Mouse (Mus musculus) layer of hippocampus, postnatal 25 days (tissue): Measurements from ENCODE around the gene Casq1. TPM values are rescaled to one million over a fixed set of nuclear protein-coding genes. Genes with fewer than 3 reads are reported as not detected.
A peak's percentile ranks its signal among the peaks of the same experiment; 100 is the strongest.

Source experiments
- DNase-seq, 2 experiments: peaks; one replicate each; pipeline ENCODE4 v3.0.0; 2022; ENCODE audit warnings: mixed read lengths in 2 of 2, low spot score in 1 of 2; ENCODE audit errors: extremely low spot score in 1 of 2
- total RNA-seq, 2 experiments: library from RNA; stranded (reverse); gene quantifications; 2 replicates each; pipeline ENCODE4 v1.2.3; 2021

The Casq1 gene
- total RNA-seq, 2 experiments from 2014 or later: 0.49 to 0.52 TPM

DNA sequence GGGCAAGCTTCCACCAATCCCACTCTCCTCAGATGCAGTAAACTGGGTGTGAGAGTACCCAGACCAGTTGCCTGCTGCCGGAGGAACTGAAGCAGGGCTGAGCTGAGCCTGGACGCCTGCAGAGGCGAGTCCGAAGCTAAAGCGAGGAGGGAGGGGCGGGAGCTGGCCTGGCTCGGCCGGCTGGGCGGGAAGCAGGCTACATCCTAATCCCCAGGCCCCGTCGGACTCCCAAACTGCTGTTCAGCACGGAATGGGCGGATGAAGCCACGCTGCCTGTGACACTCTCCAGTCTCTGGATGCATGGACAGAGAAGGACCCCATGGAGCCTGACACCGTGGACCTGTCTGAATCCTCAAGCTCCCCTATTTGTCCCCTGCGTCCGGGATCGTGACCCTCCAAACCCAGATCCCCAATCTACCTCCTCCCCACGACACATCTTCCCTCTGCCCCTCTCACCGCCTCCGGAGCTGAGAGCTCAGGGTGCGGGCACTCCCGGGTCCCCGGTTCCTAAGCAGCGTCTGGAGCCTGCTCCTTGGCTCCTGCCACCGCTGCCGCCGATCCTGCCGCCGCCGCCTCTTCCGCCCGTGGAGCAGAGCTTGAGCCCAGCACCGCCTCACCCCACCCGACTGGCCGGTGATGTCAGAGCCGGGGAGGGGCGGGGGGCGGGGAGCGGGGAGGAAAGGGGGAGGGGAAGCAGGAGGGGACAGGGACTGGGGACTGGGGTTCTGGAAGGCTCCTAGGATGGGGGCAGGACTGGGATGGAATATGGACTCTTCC, 13.3 kb downstream of the Casq1 start, which contains the start of gene Pea15a:
Gene Pea15a (minus strand): TSS at position 664 of the 777 bp plus-strand sequence.
- peak; percentile 75 for DNase-seq

DNA sequence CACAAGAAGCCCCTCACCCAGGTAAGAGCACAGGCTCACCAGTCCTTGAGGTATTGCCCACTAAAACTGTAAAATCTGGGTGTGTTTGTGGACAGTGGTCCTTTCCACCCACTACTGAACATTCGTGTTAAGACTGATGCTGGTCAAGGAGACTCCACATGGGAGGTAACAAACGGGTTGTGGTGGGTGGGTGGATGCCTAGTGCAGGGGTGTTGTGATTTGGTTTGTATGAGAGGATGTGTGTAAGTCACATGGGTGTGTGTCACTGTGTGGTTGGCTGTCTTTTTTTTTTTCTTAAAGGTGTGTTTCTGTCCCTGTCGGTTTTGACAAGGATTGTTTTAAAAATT, 14.0 kb downstream of the Casq1 start:
- no peak for DNase-seq

DNA sequence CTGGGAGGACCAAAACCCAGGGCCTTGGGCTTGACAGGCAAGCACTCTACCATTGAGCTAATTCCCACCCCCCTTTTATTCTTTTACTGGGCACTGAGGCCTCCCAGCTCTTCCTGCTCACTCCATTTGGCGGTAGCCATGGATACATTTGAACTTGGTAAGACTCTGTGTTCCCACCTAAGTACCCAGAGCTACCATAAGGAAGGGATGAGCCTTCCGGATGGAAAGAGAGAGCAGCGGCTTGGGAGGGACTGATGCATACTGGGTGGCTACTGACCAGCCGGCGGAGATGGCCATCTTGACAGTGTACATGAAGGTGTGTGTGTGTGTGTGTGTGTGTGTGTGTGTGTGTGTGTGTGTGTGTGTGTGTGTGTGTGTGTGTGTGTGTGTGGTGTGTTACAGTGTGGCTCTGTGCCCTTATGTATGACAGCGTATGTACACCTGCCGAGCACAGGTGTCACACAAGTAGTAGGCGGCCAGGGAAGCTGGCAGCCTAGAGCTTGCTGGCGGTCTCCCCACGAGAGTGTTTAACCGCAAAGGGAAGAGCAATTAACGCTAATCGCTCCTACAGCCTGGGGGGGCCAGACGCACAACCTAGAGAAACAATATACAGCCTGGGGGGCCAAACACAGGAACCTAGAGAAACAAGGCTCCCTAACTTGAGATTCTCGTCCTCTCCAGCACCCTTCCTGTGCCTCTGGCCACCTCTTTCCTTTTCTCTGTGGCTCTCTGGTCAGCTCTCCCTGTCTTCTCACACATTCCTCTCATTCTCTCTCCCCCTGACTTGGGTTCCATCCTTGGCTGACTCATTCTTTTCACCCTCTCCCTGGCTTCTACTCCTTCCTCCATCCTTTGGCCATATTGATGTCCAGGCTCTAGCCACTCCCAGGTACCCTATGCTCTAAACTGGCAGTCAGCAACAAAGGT, 14.6 kb downstream of the Casq1 start:
- no peak for DNase-seq

DNA sequence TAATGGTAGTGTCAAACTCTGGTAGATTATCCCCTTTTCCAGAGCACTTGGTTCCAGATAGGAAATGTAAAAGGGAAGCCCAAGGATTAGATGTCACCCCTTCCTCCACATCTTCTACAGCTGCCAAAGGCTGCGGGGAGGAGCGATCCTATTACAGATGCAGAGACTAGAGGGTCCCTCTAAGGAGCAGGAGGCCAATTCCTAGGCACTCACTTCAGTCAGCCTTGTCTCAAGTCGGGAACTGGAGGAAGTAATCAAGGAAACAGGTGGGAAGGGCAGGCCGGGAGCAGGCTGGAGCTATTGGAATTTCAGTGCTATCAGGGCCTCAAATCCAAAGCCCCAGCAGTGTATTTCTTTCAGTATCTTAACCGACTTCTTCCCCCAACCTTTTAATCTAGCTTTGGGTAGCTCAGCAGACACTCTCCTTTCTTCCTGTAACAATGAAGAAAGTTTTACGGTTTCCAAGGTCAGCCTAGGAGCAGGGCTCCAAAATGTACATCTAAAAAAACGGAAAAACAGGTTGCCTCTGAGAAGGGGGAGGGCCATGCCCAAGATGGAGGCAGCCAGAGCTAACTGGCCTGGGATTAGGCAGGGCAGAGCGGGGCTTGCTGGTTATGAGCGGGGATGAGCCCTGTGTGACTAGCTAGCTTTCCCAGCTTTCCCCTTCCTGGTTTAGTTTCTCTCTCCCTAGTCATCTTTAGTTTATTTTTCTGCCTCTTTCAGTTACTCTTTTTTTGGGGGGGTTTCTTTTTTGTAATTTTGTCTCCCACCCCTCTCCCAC, 15.4 kb downstream of the Casq1 start:
- DNase-seq: no peak

DNA sequence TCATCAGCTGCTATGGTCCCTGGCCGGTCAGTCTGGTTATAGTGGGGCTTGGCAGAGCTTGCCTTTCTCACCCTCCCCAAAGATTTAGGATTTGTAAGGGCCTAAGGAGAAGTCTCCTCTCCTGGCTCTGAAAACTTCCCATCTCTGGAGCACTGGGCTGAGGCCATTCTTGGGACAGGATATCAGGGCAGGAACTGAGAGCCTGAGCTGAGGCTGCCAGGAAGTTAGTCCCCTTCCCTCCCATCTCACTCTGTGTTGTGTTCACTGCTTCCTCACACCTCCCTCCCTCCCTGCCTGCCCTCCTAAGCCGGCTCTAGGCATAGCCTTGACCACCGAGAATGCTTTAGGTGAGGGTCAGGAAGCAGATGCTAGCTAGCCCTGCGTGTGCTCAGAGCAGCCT, 16.1 kb downstream of the Casq1 start:
- DNase-seq: no peak

DNA sequence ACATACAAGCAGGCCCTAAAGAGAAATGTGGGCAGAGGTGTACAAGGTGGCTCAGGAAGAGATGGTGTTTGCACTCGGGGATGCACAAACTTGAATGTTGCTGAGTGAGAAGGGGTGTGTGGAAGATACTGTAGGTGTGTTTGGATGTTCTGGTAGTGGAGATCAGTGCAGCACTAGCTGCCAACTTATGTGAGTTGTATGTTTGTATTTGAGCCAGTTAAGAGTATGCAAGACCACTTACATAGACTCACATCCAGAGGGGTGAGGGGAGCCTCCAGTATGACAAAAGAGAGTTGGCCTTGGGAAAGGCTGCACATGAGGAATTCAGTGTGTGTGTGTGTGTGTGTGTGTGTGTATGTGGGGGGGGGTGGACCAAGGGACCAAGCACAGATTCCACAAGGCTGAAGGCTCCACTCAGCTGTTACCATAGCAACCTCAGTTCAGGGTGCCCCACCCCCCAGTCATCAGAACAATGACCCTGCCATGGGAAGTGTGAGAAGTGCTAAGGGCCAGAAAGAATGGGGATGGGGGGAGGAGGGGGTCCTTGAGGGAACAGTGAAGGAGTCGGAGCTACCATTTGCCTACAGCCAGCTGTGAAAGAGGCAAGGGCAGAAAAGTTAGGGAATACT, 16.7 kb downstream of the Casq1 start:
- DNase-seq: no peak

DNA sequence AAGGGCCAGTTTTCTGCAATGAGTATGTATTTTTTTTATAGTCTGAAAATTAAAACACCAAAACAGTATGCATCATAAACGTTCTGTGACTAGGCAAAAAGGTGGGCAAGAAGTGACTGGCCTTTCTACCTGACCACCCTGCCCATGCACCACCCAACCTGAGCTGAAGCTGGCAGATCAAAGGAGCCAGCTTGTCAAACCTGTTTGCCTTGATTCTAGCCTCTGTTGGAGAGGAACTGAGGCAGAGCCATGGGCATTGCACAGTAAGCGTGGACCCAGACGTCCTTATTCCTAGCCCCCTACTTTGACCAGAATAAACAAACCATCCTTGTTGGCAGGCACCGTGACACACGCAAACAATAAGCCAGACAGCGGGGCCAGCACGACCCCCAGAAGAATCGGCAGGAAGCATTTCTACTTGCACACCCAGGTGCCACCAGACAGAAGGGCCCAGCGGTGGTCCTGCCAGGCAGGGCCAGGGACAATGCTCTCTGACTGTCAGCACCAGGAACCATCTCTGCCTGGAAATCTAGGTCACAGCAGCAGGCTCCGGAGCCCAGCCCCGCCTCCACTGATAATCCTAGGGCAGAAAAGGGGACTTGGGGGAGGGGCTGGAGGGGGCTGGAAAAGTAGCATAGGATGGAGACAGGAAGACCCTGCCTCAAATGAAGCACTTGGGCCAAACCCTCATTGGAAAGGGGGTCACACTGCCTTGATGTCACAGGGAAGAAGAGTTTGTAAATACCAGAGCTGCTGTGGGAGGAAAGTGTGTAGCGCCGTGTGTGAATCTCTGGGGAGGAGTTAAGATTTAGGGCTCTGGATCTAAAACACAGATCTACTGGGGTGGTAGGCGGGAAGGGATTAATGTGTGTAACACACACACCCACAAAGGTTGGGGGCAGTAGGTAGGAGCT, 17.4 kb downstream of the Casq1 start:
- DNase-seq: no peak

DNA sequence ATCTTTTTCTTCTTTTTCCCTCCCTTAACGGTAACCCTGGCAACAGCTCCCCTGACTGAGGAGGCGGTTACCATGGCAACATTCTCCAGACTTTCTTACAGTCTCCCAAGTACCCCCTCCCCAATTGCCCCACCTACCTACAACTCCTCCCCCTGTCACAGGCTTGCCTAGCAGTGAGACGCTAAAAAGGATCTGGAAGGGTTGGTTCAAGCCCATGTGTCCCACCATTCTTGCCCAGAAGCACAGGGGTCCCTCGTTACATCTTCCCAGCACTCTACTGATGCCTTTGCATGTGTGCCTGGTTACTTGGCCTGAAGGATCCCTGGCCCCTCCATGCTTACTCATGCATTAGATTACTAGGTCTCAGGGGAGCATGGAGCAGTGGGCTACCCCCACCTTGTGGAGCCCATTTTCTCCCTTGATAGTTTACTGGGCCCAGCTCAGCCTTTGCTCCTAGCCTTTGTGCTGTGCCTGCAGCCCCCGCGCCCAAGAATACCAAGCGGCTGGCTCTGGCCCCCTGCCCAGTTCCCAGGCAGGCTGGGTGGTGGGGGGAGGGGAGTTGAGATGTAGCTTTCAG, 18.7 kb downstream of the Casq1 start:
- peak; percentile 59 to 74 for DNase-seq

DNA sequence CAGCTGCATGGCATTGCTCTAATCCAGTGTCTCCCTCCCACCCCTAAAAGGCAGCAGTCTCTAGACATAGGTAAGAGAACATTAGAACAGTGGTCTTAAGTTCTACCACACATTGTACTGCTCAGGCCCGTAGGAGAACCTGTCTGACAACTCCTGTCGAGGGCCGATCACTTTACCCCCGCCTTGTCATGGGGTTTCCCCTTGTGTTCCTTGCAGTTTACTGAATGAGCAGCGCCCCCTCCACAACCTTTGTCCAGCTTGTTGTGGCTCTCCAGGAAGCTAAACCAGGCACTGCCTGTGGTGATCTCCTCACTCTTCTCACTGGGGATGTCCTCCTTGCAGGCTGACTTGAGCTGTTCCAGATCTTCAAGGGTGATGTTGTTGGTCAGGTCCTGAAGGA, 19.5 kb downstream of the Casq1 start:
- no peak for DNase-seq

DNA sequence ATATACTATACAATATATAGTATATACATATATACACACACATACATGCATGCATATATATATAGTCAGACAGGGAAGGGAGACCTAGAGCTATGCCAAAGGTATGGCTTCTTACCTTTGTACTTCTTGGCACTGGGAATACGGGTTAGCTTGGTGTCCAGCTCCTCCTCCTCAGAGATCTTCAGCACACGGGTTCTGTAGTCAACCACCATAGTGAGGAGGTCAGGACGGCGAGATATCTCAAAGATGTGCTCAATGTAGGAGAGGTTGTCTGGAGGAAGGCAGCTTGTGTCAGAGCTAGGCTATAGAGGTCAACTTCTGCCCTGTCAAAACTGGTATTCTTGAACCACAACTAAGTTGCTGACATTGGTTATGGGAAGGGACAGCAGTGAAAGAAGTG, 20.7 kb downstream of the Casq1 start:
- DNase-seq: no peak

DNA sequence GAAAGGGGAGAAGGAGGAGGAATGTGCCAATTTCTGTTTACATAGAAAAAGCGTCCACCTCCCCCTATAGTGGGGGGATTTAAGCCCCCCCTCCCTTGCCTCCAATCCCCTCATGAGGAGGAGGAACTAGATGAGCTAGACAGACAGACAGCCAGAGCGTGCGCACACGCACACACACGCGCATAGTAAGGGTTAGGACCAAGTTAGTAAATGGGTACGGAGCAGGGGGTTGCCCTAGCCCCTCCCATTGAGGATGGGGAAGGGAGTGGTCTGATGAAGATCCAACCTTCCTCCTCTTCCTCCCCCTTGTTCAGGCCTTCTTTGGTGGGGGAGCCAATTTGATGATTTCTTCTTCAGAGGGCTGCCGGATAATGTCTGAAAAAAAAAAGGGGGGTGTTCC, 21.4 kb downstream of the Casq1 start:
- no peak for DNase-seq

DNA sequence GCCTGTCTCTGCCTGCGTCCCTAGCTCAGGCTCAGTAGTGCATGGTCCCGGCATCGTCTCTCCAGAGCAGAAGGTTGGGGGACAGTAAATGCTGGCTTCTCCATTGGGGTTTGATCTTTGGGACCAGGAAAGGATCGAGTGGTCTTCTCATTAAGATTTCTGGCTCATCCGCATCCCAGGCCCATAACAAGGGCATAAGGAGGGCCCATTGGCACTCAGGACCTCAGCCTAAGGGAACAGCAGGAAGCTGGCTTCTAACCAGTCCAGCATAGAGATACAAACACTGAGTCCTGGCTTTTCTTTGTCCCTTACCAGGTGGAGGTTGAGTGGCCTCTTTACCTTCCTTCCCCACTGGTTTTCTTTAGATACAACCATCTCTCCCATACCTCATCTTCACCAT, 21.8 kb downstream of the Casq1 start:
- no peak for DNase-seq

DNA sequence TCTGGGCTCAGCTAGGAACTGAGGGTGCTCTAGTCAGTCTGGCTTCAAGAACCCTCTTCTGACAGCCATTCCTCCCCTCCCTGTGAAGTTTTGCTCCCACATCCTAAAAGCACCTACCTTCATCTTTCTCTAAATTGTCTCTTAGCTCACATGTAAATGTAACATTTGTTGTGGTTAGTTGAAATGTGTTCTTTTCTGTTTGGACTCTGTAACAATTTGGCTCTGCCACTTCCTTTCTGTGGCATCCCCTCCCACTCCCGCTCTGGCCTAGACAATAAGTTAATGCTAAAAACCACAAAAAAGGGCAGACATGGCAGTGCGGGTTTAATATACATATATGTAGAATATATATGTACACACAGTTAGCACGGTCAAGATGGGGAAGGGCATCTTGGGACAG, 22.5 kb downstream of the Casq1 start:
- DNase-seq: no peak

DNA sequence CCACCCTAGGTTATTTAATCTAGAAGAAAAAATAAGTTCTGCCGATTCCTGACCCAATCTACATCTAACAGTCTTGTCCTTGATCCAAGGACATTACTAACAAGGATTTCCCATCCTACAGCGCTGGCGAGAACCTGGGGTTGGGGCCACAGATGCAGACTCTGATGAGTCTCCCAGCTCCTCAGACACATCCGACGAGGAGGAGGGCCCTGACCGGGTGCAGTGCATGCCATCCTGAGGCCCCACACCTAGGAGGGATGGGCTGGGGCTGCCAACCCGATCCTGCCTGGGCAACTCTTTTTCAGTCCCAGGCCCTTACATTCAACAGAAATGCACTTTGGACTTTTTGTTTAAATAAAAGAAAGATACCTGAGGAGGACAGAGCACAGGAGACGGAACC, 25.2 kb downstream of the Casq1 start:
- no peak for DNase-seq

DNA sequence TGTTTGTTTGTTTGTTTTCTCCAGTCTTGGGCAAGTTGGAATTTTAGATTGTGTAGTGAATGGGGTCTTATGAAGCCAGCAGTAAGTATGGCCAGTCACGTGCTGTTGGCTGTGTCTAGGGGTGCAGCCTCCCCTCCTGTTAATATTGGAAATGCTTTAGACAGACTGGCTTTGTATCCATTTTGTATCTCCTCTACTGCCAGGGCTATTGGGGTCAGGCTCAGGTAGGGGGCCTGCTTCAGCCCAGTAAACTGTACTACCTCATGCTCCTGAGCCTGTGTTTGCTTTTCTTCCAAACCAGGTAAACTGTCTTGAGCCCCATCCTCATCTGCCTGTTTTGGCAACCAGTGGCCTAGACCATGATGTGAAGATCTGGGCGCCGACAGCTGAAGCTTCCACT, 27.5 kb downstream of the Casq1 start:
- DNase-seq: no peak

DNA sequence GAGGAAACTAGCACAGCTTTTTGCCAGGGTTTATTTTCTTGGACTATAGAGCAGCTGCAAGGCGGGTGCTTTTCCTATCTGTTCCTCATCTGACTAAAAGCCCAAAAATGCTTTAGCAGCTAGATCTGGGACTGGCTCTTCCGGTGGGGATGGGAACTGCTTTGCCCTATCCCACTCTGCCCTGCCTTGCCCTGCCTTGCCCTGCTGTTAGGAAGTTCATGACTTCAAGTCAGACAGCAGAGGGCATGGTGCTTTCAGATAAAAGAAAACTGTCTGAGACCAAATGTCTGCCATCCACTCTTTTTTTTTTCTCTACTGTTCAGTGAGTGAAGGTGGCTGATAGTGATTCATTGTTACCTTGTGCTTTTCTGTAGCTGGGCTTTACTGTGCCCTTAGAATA, 28.1 kb downstream of the Casq1 start:
- no peak for DNase-seq

DNA sequence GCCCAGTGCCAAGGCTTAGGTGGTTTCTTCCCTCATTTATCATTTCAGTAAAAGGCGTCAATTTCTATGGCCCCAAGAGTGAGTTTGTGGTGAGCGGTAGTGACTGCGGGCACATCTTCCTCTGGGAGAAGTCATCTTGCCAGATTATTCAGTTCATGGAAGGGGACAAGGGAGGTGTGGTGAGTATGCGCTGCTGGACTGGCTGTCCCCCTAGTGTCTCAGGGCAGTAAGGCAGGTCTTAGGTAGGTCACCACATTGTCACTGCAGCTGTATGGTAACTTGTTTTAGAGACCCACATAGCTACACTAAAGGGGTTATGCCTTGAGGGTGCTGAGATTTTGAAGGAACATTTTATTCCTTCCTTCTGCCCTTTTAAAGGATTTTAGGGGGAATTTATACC, 30.8 kb downstream of the Casq1 start:
- no peak for DNase-seq

DNA sequence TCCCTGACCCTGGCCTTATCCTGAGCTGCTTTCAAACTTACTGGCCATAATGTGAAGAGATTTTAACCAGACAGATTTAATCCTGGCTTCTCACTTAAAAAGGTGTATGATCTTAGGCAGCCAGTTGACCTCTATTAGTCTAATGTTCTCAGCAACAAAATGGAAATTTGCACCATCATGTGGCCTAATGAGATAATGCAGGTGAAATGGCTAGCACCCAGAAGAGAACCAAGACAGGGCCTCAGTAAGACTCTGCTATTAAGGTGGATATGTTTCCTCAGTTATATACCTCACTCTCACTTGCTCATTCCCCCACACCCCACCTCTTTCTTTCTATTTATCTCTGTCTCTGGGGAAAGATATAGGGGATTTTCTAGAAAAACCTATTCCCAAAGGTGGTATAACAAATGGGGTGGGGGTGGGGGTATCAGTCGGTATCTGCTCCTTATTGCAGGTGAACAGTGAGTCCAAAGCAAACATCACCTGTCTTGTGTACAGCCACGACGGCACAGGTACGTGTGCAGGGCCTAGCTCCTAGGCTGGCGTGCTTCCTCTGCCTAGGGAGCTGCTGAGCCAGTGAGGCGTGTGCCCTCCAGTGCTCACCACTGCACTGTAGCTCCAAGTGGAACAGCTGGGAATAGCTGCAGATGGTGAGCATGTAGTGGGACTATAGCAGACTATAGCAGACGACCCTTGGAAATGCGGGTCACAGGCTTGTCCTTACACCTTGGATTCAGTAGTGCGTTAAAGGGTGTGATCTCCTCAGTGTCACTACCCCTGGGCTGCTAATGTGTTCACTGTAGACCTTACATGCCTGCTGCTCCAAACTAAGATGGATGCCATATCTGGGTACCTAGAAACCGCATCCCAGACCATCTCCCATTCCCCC, 33.0 kb downstream of the Casq1 start:
- no peak for DNase-seq
